9 mouse cellular contexts compared by ENCODE assay signal in the genomic region with DNA sequence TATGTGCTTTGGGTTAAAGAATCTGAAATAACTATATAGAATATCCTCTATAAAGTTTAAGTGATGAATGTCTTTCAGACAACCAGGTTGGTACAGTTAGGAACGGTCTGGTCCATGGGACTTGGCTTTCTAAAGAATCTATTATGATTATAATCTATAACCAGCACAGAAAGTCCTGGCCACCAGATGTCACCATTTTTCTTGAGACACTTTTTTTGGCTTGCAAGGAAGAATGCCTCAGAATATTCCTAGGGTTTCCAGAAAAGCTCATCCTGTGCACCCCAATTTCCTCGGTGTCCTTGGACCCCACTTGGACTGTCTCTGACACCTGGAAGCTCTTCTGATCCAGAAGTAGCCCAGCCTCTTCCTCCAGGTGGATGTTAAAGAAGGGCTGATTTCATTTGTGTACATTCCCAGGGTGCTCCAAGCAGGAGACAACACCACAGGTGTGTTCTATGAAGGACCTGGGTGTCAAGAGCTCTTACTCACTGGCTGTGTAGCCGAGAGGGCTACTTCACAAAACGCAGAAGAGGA. TPM values are rescaled to one million over a fixed set of nuclear protein-coding genes. Genes with fewer than 3 reads are reported as not detected.
DNase-seq lines count a peak whose midpoint lies in the region; ATAC-seq and TF ChIP-seq lines count a peak whose summit lies in the region.
"Had no signal": no experiment of that assay in that cellular context is flagged by ENCODE, and none has a peak within 500 bp of the region (broad histone marks: within the 10 kb centered on the region; RNA-seq: fewer than 3 reads in every experiment).

No protein-coding gene starts in this region.

- TF ChIP-seq CTCF in layer of hippocampus, adult 2 months (conservative IDR thresholded peaks at IDR 0.05), result peak; percentile 76

- H3K27ac ChIP-seq in midbrain, embryonic 11.5 days (ENCODE audit: low read depth, low read length), result no peak overlapping the region
- H3K27ac ChIP-seq in midbrain, embryonic 13.5 days, result no peak overlapping the region
- H3K27ac ChIP-seq in layer of hippocampus, adult 2 months, result no peak overlapping the region
- H3K27ac ChIP-seq: limb, embryonic 15.5 days had no signal

- no peak overlapping the region for H3K9ac ChIP-seq in midbrain, embryonic 11.5 days (ENCODE audit: low read length)
- H3K9ac ChIP-seq in midbrain, embryonic 13.5 days (replicated peaks), result no peak overlapping the region
- H3K9ac ChIP-seq: limb, embryonic 15.5 days had no signal

- H3K9me3 ChIP-seq in midbrain, embryonic 11.5 days (ENCODE audit: control insufficient read depth, low read length), result no peaks in the 10 kb centered on the region
- H3K9me3 ChIP-seq in midbrain, embryonic 13.5 days, result no peaks in the 10 kb centered on the region
- H3K9me3 ChIP-seq: limb, embryonic 15.5 days had no signal

- H3K4me1 ChIP-seq in midbrain, embryonic 11.5 days (ENCODE audit: control insufficient read depth, insufficient read depth, low read length), result peaks cover 5% of the 10 kb centered on the region; the same call in 1 of the 2 replicates
- peaks cover 29% of the 10 kb centered on the region for H3K4me1 ChIP-seq in midbrain, embryonic 13.5 days (replicated peaks)

- DNase-seq in frontal cortex, postnatal 36 days (ENCODE audit: low spot score in 2 of 2), result peak; percentile 31 to 73
- DNase-seq in midbrain, embryonic 11.5 days (ENCODE audit: low spot score, missing footprints), result peak; percentile 84
- peak; percentile 13 for DNase-seq in cerebellum, adult 11-12 months
- DNase-seq in layer of hippocampus, adult 2 months (ENCODE audit: low spot score in 2 of 2), result peak in 1 of 2 experiments; percentile 32
- peak; percentile 28 for DNase-seq in right cerebral cortex, postnatal 25 days
- DNase-seq in ovary, postnatal 14 days (ENCODE audit: low spot score), result no peak

- H3K4me3 ChIP-seq in midbrain, embryonic 11.5 days (ENCODE audit: low read depth, low read length), result no peak overlapping the region
- no peak overlapping the region for H3K4me3 ChIP-seq in midbrain, embryonic 13.5 days (replicated peaks)
- H3K4me3 ChIP-seq in layer of hippocampus, adult 2 months, result no peak overlapping the region
- H3K4me3 ChIP-seq: limb, embryonic 15.5 days had no signal

- no peak overlapping the region for H3K4me2 ChIP-seq in midbrain, embryonic 11.5 days
- H3K4me2 ChIP-seq in midbrain, embryonic 13.5 days (replicated peaks), result no peak overlapping the region

- no peaks in the 10 kb centered on the region for H3K36me3 ChIP-seq in midbrain, embryonic 11.5 days (ENCODE audit: control insufficient read depth, insufficient read depth, low read length)
- no peaks in the 10 kb centered on the region for H3K36me3 ChIP-seq in midbrain, embryonic 13.5 days
- H3K36me3 ChIP-seq: limb, embryonic 15.5 days had no signal

- H3K27me3 ChIP-seq in midbrain, embryonic 11.5 days (ENCODE audit: control insufficient read depth, insufficient read depth, low read length), result no peaks in the 10 kb centered on the region
- no peaks in the 10 kb centered on the region for H3K27me3 ChIP-seq in midbrain, embryonic 13.5 days
- H3K27me3 ChIP-seq: limb, embryonic 15.5 days had no signal

- WGBS in midbrain, embryonic 11.5 days, result 77% methylated on average over 4 of the region's 4 CpGs
- 71% methylated on average over 4 of the region's 4 CpGs for WGBS in midbrain, embryonic 13.5 days

- no peak for ATAC-seq in frontal cortex, adult (ENCODE audit: low TSS enrichment)
- no peak for ATAC-seq in midbrain, embryonic 11.5 days (ENCODE audit: low FRiP score)
- ATAC-seq in midbrain, embryonic 13.5 days, result no peak

RNA-seq across cellular contexts. Expression of a gene that starts 1.5 kb away (rescaled TPM):
- polyA plus RNA-seq in midbrain, embryonic 11.5 days (2014; fragmentation: Nextera tagmentation; extraction: Ambion mirVana), result 6.9 and 7.9 TPM in 2 replicates
- polyA plus RNA-seq in midbrain, embryonic 13.5 days (2015; fragmentation: Nextera tagmentation; extraction: Ambion mirVana), result 12.4 and 13.8 TPM in 2 replicates
- total RNA-seq in layer of hippocampus, adult 2 months (2021), result 10 to 100 TPM; 51.0 to 52.4 TPM
